Comparison of ENCODE assay signal across 9 mouse cellular contexts in genomic region chr15:78848467-78848866, GRCm38 (mm10). TPM values are rescaled to one million over a fixed set of nuclear protein-coding genes. Genes with fewer than 3 reads are reported as not detected.
DNase-seq lines count a peak whose midpoint lies in the region; ATAC-seq and TF ChIP-seq lines count a peak whose summit lies in the region.
"Had no signal": no experiment of that assay in that cellular context is flagged by ENCODE, and none has a peak within 500 bp of the region (broad histone marks: within the 10 kb centered on the region; RNA-seq: fewer than 3 reads in every experiment).

No protein-coding gene starts in this region.

- no peaks in the 10 kb centered on the region for H3K36me3 ChIP-seq in stomach, embryonic 15.5 days

- no peak overlapping the region for H3K9ac ChIP-seq in stomach, embryonic 15.5 days

- H3K4me2 ChIP-seq in stomach, embryonic 15.5 days: no peak overlapping the region

- no peaks in the 10 kb centered on the region for H3K9me3 ChIP-seq in stomach, embryonic 15.5 days

- no peak overlapping the region for H3K4me3 ChIP-seq in cortical plate, adult 2 months (ENCODE audit: insufficient read depth, low read length)
- no peak overlapping the region for H3K4me3 ChIP-seq in stomach, embryonic 15.5 days (replicated peaks)

- H3K27me3 ChIP-seq in stomach, embryonic 15.5 days (replicated peaks): no peaks in the 10 kb centered on the region

- no peak overlapping the region for H3K27ac ChIP-seq in cortical plate, adult 2 months (ENCODE audit: insufficient read depth, low read length)
- H3K27ac ChIP-seq in stomach, embryonic 15.5 days: peak overlapping the region; percentile 91
- H3K27ac ChIP-seq: macrophage had no signal

- intact Hi-C loops in left cerebral cortex, postnatal 14 days (cut with DNase I): loop anchor here (1.0 to 5.0 kb wide), 2 partner anchors 22 to 221 kb away; no protein-coding TSS in a partner anchor

- peak; percentile 83 for TF ChIP-seq CTCF in cortical plate, adult 2 months (IDR thresholded peaks at IDR 0.05; ENCODE audit: extremely low read depth, insufficient read depth, low read length)

- WGBS in stomach, embryonic 15.5 days: 23% methylated on average over 5 of the region's 5 CpGs

- H3K4me1 ChIP-seq in cortical plate, adult 2 months (ENCODE audit: control insufficient read depth, insufficient read depth, low read length): no peaks in the 10 kb centered on the region
- H3K4me1 ChIP-seq in stomach, embryonic 15.5 days: peaks cover 48% of the 10 kb centered on the region

- peak; percentile 49 to 63 for DNase-seq in frontal cortex, postnatal 14 days (ENCODE audit: low spot score in 2 of 2)
- DNase-seq in hindlimb bud, embryonic 11.5 days (ENCODE audit: extremely low spot score, low read depth, low spot score): peak; percentile 58
- DNase-seq in left cerebral cortex, postnatal 14 days (ENCODE audit: low spot score in 2 of 2): peak; percentile 59 to 84
- peak; percentile 89 for DNase-seq in naive thymus-derived CD4-positive, alpha-beta T cell, adult 2 months (ENCODE audit: low read depth)

- no peak for ATAC-seq in frontal cortex, adult (ENCODE audit: low TSS enrichment)
- peak; percentile 46 for ATAC-seq in activated CD4-positive, CD25-positive, alpha-beta regulatory T cell, adult 4 months
- no peak for ATAC-seq in stomach, embryonic 15.5 days (ENCODE audit: insufficient read depth, low FRiP score, low read depth)

- no peak for TF ChIP-seq POLR2A in cortical plate, adult 2 months (IDR thresholded peaks at IDR 0.05; ENCODE audit: extremely low read depth, insufficient read depth, low read length)

RNA-seq across cellular contexts. Expression of gene Cdc42ep1, which starts 6.0 kb away (rescaled TPM):
- not detected for polyA plus RNA-seq in activated CD4-positive, CD25-positive, alpha-beta regulatory T cell, adult 4 months (2017; shearing (Covaris generic))
- 23.3 and 28.1 TPM in 2 replicates for polyA plus RNA-seq in cortical plate, adult 2 months (2012; rRNA removed)
- 10 to 100 TPM in 1 of 2 experiments, 1 to 10 TPM in 1; 6.5 to 11.0 TPM for total RNA-seq in left cerebral cortex, postnatal 14 days (2021)
- polyA plus RNA-seq in stomach, embryonic 15.5 days (2015; fragmentation: Nextera tagmentation; extraction: Ambion mirVana): 54.1 and 62.1 TPM in 2 replicates
- polyA plus RNA-seq: macrophage had no signal

RNA-seq across cellular contexts. Expression of gene Lgals2, which starts 6.9 kb away (rescaled TPM):
- polyA plus RNA-seq in activated CD4-positive, CD25-positive, alpha-beta regulatory T cell, adult 4 months (2017; shearing (Covaris generic)): not detected
- polyA plus RNA-seq in cortical plate, adult 2 months (2012; rRNA removed): 0.34 and 0.35 TPM in 2 replicates
- total RNA-seq in left cerebral cortex, postnatal 14 days (2021): not detected
- polyA plus RNA-seq in stomach, embryonic 15.5 days (2015; fragmentation: Nextera tagmentation; extraction: Ambion mirVana): 210 and 299 TPM in 2 replicates
- polyA plus RNA-seq: macrophage had no signal

RNA-seq across cellular contexts. Expression of gene Gga1, which starts 28.5 kb away (rescaled TPM):
- polyA plus RNA-seq in activated CD4-positive, CD25-positive, alpha-beta regulatory T cell, adult 4 months (2017; shearing (Covaris generic)): 10 to 100 TPM; 13.8 to 18.1 TPM
- polyA plus RNA-seq in cortical plate, adult 2 months (2012; rRNA removed): 72.6 and 73.0 TPM in 2 replicates
- 10 to 100 TPM; 53.7 to 56.3 TPM for total RNA-seq in left cerebral cortex, postnatal 14 days (2021)
- polyA plus RNA-seq in stomach, embryonic 15.5 days (2015; fragmentation: Nextera tagmentation; extraction: Ambion mirVana): 47.1 TPM in 2 replicates

RNA-seq across cellular contexts. Expression of gene Card10, which starts 45.6 kb away (rescaled TPM):
- not detected for polyA plus RNA-seq in activated CD4-positive, CD25-positive, alpha-beta regulatory T cell, adult 4 months (2017; shearing (Covaris generic))
- 4.7 and 5.2 TPM in 2 replicates for polyA plus RNA-seq in cortical plate, adult 2 months (2012; rRNA removed)
- 1 to 10 TPM; 4.0 to 5.1 TPM for total RNA-seq in left cerebral cortex, postnatal 14 days (2021)
- 6.6 and 7.6 TPM in 2 replicates for polyA plus RNA-seq in stomach, embryonic 15.5 days (2015; fragmentation: Nextera tagmentation; extraction: Ambion mirVana)
- polyA plus RNA-seq: macrophage had no signal

RNA-seq across cellular contexts. Expression of gene Gm49510, which starts 51.0 kb away (rescaled TPM):
- not detected for polyA plus RNA-seq in activated CD4-positive, CD25-positive, alpha-beta regulatory T cell, adult 4 months (2017; shearing (Covaris generic))
- 0.08 and 0.09 TPM in 2 replicates for polyA plus RNA-seq in cortical plate, adult 2 months (2012; rRNA removed)
- under 1 TPM in 1 of 2 experiments, not detected in 1; 0.23 TPM for total RNA-seq in left cerebral cortex, postnatal 14 days (2021)
- 0.42 and 0.52 TPM in 2 replicates for polyA plus RNA-seq in stomach, embryonic 15.5 days (2015; fragmentation: Nextera tagmentation; extraction: Ambion mirVana)
- polyA plus RNA-seq: macrophage had no signal

Comparison
In these comparisons a context has a peak if more than half of its experiments do, and no peak if none do; other contexts are left out.
1. RNA of gene Cdc42ep1, which starts 6.0 kb away (polyA plus RNA-seq): 54.1 to 62.1 TPM in stomach, embryonic 15.5 days and 23.3 to 28.1 TPM in cortical plate, adult 2 months; not detected in activated CD4-positive, CD25-positive, alpha-beta regulatory T cell, adult 4 months; every median in the first group is over 10 times any median in the second.
2. RNA of gene Lgals2, which starts 6.9 kb away (polyA plus RNA-seq): 210 to 299 TPM in stomach, embryonic 15.5 days; 0.34 to 0.35 TPM in cortical plate, adult 2 months and not detected in activated CD4-positive, CD25-positive, alpha-beta regulatory T cell, adult 4 months; every median in the first group is over 100 times any median in the second.
3. Peak in every context shown above with its lines, with median percentiles within 50 percentile points of each other: DNase-seq.